ENCODE assay signal across 13 mouse cellular contexts in genomic region chr3:55511658-55512057, GRCm38 (mm10). TPM values are rescaled to one million over a fixed set of nuclear protein-coding genes. Genes with fewer than 3 reads are reported as not detected.
A peak's percentile ranks its signal among the peaks of the same experiment; 100 is the strongest.
DNase-seq lines count a peak whose midpoint lies in the region; ATAC-seq and TF ChIP-seq lines count a peak whose summit lies in the region.
"Had no signal": no experiment of that assay in that cellular context is flagged by ENCODE, and none has a peak within 500 bp of the region (broad histone marks: within the 10 kb centered on the region; RNA-seq: fewer than 3 reads in every experiment).

No protein-coding gene starts in this region.

- intact Hi-C loops in left cerebral cortex, adult 2 months (cut with DNase I), result loop anchor here (10.0 kb wide), 1 partner anchor 1693 kb away; no protein-coding TSS in a partner anchor

- H3K27ac ChIP-seq in heart, embryonic 10.5 days, result no peak overlapping the region
- H3K27ac ChIP-seq in left cerebral cortex, adult 2 months, result peak overlapping the region; percentile 50; the same call in 1 of the 2 replicates
- peak overlapping the region; percentile 17 for H3K27ac ChIP-seq in embryonic facial prominence, embryonic 14.5 days (replicated peaks; ENCODE audit: low read depth, low read length)
- H3K27ac ChIP-seq in limb, embryonic 13.5 days, result no peak overlapping the region; the same call in 1 of the 2 replicates
- H3K27ac ChIP-seq: lung, embryonic 15.5 days had no signal

- no peak overlapping the region for H3K4me3 ChIP-seq in heart, embryonic 10.5 days
- no peak overlapping the region for H3K4me3 ChIP-seq in left cerebral cortex, adult 2 months
- H3K4me3 ChIP-seq in embryonic facial prominence, embryonic 14.5 days (ENCODE audit: low read depth, low read length), result no peak overlapping the region
- no peak overlapping the region for H3K4me3 ChIP-seq in limb, embryonic 13.5 days
- H3K4me3 ChIP-seq: lung, embryonic 15.5 days had no signal

- TF ChIP-seq CTCF in left cerebral cortex, adult 2 months (IDR thresholded peaks at IDR 0.05), result no peak

- no peaks in the 10 kb centered on the region for H3K9me3 ChIP-seq in heart, embryonic 10.5 days
- H3K9me3 ChIP-seq in embryonic facial prominence, embryonic 14.5 days (ENCODE audit: control insufficient read depth, low read length), result no peaks in the 10 kb centered on the region
- no peaks in the 10 kb centered on the region; the same call in 1 of the 2 replicates for H3K9me3 ChIP-seq in limb, embryonic 13.5 days
- H3K9me3 ChIP-seq: lung, embryonic 15.5 days had no signal

- H3K4me2 ChIP-seq in embryonic facial prominence, embryonic 14.5 days (ENCODE audit: low read depth, low read length), result peak overlapping the region; percentile 16; the same call in 1 of the 2 replicates
- peak overlapping the region; percentile 25; the same call in 1 of the 2 replicates for H3K4me2 ChIP-seq in limb, embryonic 13.5 days (replicated peaks)
- H3K4me2 ChIP-seq: lung, embryonic 15.5 days had no signal

- no peak overlapping the region for H3K9ac ChIP-seq in embryonic facial prominence, embryonic 14.5 days (ENCODE audit: low read depth, low read length)
- H3K9ac ChIP-seq in limb, embryonic 13.5 days, result no peak overlapping the region
- H3K9ac ChIP-seq: lung, embryonic 15.5 days had no signal

- H3K4me1 ChIP-seq in heart, embryonic 10.5 days, result no peaks in the 10 kb centered on the region; the same call in 1 of the 2 replicates
- H3K4me1 ChIP-seq in embryonic facial prominence, embryonic 14.5 days (ENCODE audit: control insufficient read depth, insufficient read depth, low read length), result peaks cover 26% of the 10 kb centered on the region
- H3K4me1 ChIP-seq in limb, embryonic 13.5 days, result peaks cover 45% of the 10 kb centered on the region
- H3K4me1 ChIP-seq: lung, embryonic 15.5 days had no signal

- no peaks in the 10 kb centered on the region for H3K36me3 ChIP-seq in heart, embryonic 10.5 days
- H3K36me3 ChIP-seq in embryonic facial prominence, embryonic 14.5 days (ENCODE audit: control insufficient read depth, insufficient read depth, low read length), result peaks cover 15% of the 10 kb centered on the region
- H3K36me3 ChIP-seq in limb, embryonic 13.5 days, result peaks cover 13% of the 10 kb centered on the region
- H3K36me3 ChIP-seq: lung, embryonic 15.5 days had no signal

- DNase-seq in heart, adult 11 months, result peak; percentile 92
- no peak for DNase-seq in heart, embryonic 10.5 days (ENCODE audit: low spot score)
- no peak for DNase-seq in left cerebral cortex, adult 2 months (ENCODE audit: extremely low spot score in 1 of 2, low spot score in 2 of 2)
- DNase-seq in left cerebral cortex, adult 11 months (ENCODE audit: low spot score), result no peak
- DNase-seq in embryonic facial prominence, embryonic 14.5 days (ENCODE audit: low spot score), result peak; percentile 91
- no peak for DNase-seq in thymus, postnatal 36 days
- no peak for DNase-seq in spleen, postnatal 4 days (ENCODE audit: low spot score in 2 of 2)
- DNase-seq: adrenal gland, postnatal 14 days; cerebellum, adult 18-20 months had no signal

- WGBS in heart, embryonic 10.5 days, result 70% methylated on average over 6 of the region's 6 CpGs
- WGBS in embryonic facial prominence, embryonic 14.5 days, result 34% methylated on average over 6 of the region's 6 CpGs
- WGBS in limb, embryonic 13.5 days, result 36% methylated on average over 6 of the region's 6 CpGs

- ATAC-seq in embryonic facial prominence, embryonic 14.5 days (ENCODE audit: low read depth), result peak; percentile 75
- ATAC-seq in limb, embryonic 13.5 days (ENCODE audit: low FRiP score, low read depth), result peak; percentile 73; the same call in 1 of the 2 replicates

- H3K27me3 ChIP-seq in heart, embryonic 10.5 days (ENCODE audit: insufficient read depth, poor library complexity, severe bottlenecking), result no peaks in the 10 kb centered on the region
- no peaks in the 10 kb centered on the region for H3K27me3 ChIP-seq in embryonic facial prominence, embryonic 14.5 days (replicated peaks; ENCODE audit: control insufficient read depth, insufficient read depth, low read length)
- H3K27me3 ChIP-seq in limb, embryonic 13.5 days, result peaks cover 12% of the 10 kb centered on the region; the same call in 1 of the 2 replicates
- H3K27me3 ChIP-seq: lung, embryonic 15.5 days had no signal

RNA-seq across cellular contexts. Expression of gene Gm21954, which starts 39.6 kb away (rescaled TPM):
- polyA plus RNA-seq in heart, embryonic 10.5 days (2016; fragmentation: Nextera tagmentation; extraction: Ambion mirVana), result not detected in 2 replicates
- not detected for total RNA-seq in left cerebral cortex, adult 2 months (2021)
- not detected in 2 replicates for polyA plus RNA-seq in embryonic facial prominence, embryonic 14.5 days (2014; fragmentation: Nextera tagmentation; extraction: Ambion mirVana)
- polyA plus RNA-seq in limb, embryonic 13.5 days (2015; fragmentation: Nextera tagmentation; extraction: Ambion mirVana), result not detected in 2 replicates
- total RNA-seq: adrenal gland, postnatal 14 days; gastrocnemius, adult 18-20 months; layer of hippocampus, postnatal 14 days had no signal
- polyA plus RNA-seq: lung, embryonic 15.5 days had no signal

Comparison
In these comparisons a context has a peak if more than half of its experiments do, and no peak if none do; other contexts are left out.
1. DNase-seq: peak in heart, adult 11 months (single experiment) and embryonic facial prominence, embryonic 14.5 days (single experiment); none in heart, embryonic 10.5 days (single experiment), left cerebral cortex, adult 2 months (0 of 2), left cerebral cortex, adult 11 months (single experiment), thymus, postnatal 36 days (0 of 2) and spleen, postnatal 4 days (0 of 2).
2. H3K27ac ChIP-seq: peak in left cerebral cortex, adult 2 months (single experiment) and embryonic facial prominence, embryonic 14.5 days (single experiment); none in heart, embryonic 10.5 days (single experiment) and limb, embryonic 13.5 days (single experiment).